Mouse (Mus musculus): ENCODE data around the gene Supt3.

GRCm38 (mm10) chr17:45063776-45064175 lies 286.8 kb downstream of the Supt3 start:
- no peak for TF ChIP-seq CTCF (conservative IDR thresholded peaks at IDR 0.05; ENCODE audit: insufficient read depth, insufficient read length, low read depth, low read length)
- TF ChIP-seq POLR2A (IDR thresholded peaks at IDR 0.05; ENCODE audit: low read depth, low read length), result no peak

Measured in kidney, adult 2 months (tissue).